Mouse (Mus musculus) heart, embryonic 12.5 days (tissue): ENCODE data around the gene Sympk. TPM values are rescaled to one million over a fixed set of nuclear protein-coding genes. Genes with fewer than 3 reads are reported as not detected.
A peak's percentile ranks its signal among the peaks of the same experiment; 100 is the strongest.

Experiments used
- ATAC-seq: fragments of 200-750 bp; cut with Nextera tagmentation; 2 replicates; pipeline ENCODE4 v1.8.0; 2017; ENCODE audit warnings: moderate TSS enrichment, moderate library complexity; ENCODE audit not compliant: insufficient number of reproducible peaks, low FRiP score
- H3K27ac ChIP-seq: fragments of 300-500 bp; sonication (generic); 2 replicates; pipeline ENCODE4 v1.5.1; 2016; ENCODE audit warnings: mild to moderate bottlenecking, moderate library complexity; ENCODE audit not compliant: poor library complexity, severe bottlenecking
- H3K27me3 ChIP-seq: fragments of 300-500 bp; sonication (generic); replicated peaks from 2 replicates; pipeline ENCODE4 v1.6.1; 2016; ENCODE audit warnings: mild to moderate bottlenecking, moderate library complexity
- H3K36me3 ChIP-seq: fragments of 300-500 bp; sonication (generic); 2 replicates; pipeline ENCODE4 v1.6.1; 2016; ENCODE audit warnings: mild to moderate bottlenecking, moderate library complexity
- H3K4me1 ChIP-seq: fragments of 300-500 bp; sonication (generic); replicated peaks from 2 replicates; pipeline ENCODE4 v1.6.1; 2016; ENCODE audit warnings: mild to moderate bottlenecking
- H3K4me2 ChIP-seq: fragments of 300-500 bp; sonication (generic); 2 replicates; pipeline ENCODE4 v1.6.1; 2016; ENCODE audit warnings: mild to moderate bottlenecking, moderate library complexity
- H3K4me3 ChIP-seq: fragments of 300-500 bp; sonication (generic); 2 replicates; pipeline ENCODE4 v1.5.1; 2016; ENCODE audit warnings: mild to moderate bottlenecking
- H3K9ac ChIP-seq: fragments of 300-500 bp; sonication (generic); 2 replicates; pipeline ENCODE4 v1.6.1; 2016; ENCODE audit warnings: mild to moderate bottlenecking, moderate library complexity
- H3K9me3 ChIP-seq: fragments of 300-500 bp; sonication (generic); replicated peaks from 2 replicates; pipeline ENCODE4 v1.6.1; 2016; ENCODE audit warnings: mild to moderate bottlenecking, moderate library complexity
- WGBS: fragments of 180-500 bp; shearing (Covaris S2); methylation state at CpG from one replicate; pipeline ENCODE4 v1.1.7; 2016; 5-methylcytosine and 5-hydroxymethylcytosine counted together
- polyA plus RNA-seq: library from polyadenylated mRNA; unstranded; fragments of >200 nt; fragmentation: Nextera tagmentation; extraction: Ambion mirVana; gene quantifications from 2 replicates; pipeline ENCODE4 v1.2.1, GENCODE M21; 2016

Sympk gene
- polyA plus RNA-seq, 1 experiment from 2014 or later: 33.2 TPM

- Histone ChIP-seq H3K4me2 (no peak overlapping the region), H3K9me3 (no peaks in the 10 kb centered on the region), H3K9ac (no peak overlapping the region), H3K36me3 (peaks cover 20% of the 10 kb centered on the region), H3K4me1 (peaks cover 41% of the 10 kb centered on the region), H3K4me3 (no peak overlapping the region), H3K27me3 (no peaks in the 10 kb centered on the region), H3K27ac (no peak overlapping the region)
- no peak for ATAC-seq
- 73% methylated on average over 13 of the region's 13 CpGs for WGBS
Observed at GRCm38 (mm10) chr7:19007026-19007977, 16.9 kb upstream of the Sympk start.

GRCm38 (mm10) chr7:19010581-19010980 lies 13.6 kb upstream of the Sympk start:
- Histone ChIP-seq H3K9ac (no peak overlapping the region), H3K27ac (no peak overlapping the region), H3K4me3 (no peak overlapping the region), H3K27me3 (no peaks in the 10 kb centered on the region), H3K4me1 (peaks cover 34% of the 10 kb centered on the region), H3K36me3 (peaks cover 15% of the 10 kb centered on the region), H3K9me3 (no peaks in the 10 kb centered on the region), H3K4me2 (no peak overlapping the region)
- no peak for ATAC-seq
- 77% methylated on average over 7 of the region's 7 CpGs for WGBS

GRCm38 (mm10) chr7:19012025-19012621 lies 12.1 kb upstream of the Sympk start:
- Histone ChIP-seq H3K4me2 (peak overlapping the region; percentile 73), H3K9me3 (no peaks in the 10 kb centered on the region), H3K36me3 (peaks cover 3% of the 10 kb centered on the region), H3K4me1 (peaks cover 20% of the 10 kb centered on the region), H3K27me3 (no peaks in the 10 kb centered on the region), H3K27ac (peak overlapping the region; percentile 18), H3K9ac (peak overlapping the region; percentile 82), H3K4me3 (peak overlapping the region; percentile 47)
- ATAC-seq: peak; percentile 59; the same call in 1 of the 2 replicates
- WGBS: 1% methylated on average over 27 of the region's 31 CpGs

GRCm38 (mm10) chr7:19012882-19013281 lies 11.3 kb upstream of the Sympk start:
- H3K4me1 ChIP-seq: peaks cover 18% of the 10 kb centered on the region
- 37% methylated on average over 2 of the region's 2 CpGs for WGBS
- H3K36me3 ChIP-seq: no peaks in the 10 kb centered on the region
- peak overlapping the region; percentile 73 for H3K4me2 ChIP-seq
- peak overlapping the region; percentile 47; the same call in 1 of the 2 replicates for H3K4me3 ChIP-seq
- H3K9ac ChIP-seq: no peak overlapping the region; the same call in 1 of the 2 replicates
- no peaks in the 10 kb centered on the region for H3K9me3 ChIP-seq
- H3K27me3 ChIP-seq: no peaks in the 10 kb centered on the region
- ATAC-seq: no peak
- H3K27ac ChIP-seq: no peak overlapping the region

- no peaks in the 10 kb centered on the region for H3K27me3 ChIP-seq
- no peaks in the 10 kb centered on the region for H3K36me3 ChIP-seq
- H3K27ac ChIP-seq: no peak overlapping the region
- no peak for ATAC-seq
- no peak overlapping the region for H3K4me2 ChIP-seq
- H3K4me3 ChIP-seq: no peak overlapping the region
- H3K4me1 ChIP-seq: peaks cover 18% of the 10 kb centered on the region
- H3K9ac ChIP-seq: no peak overlapping the region
- 52% methylated on average over 15 of the region's 15 CpGs for WGBS
- H3K9me3 ChIP-seq: no peaks in the 10 kb centered on the region
Observed at GRCm38 (mm10) chr7:19014452-19014851, 9.7 kb upstream of the Sympk start.

- H3K4me1 ChIP-seq: peaks cover 18% of the 10 kb centered on the region
- no peak overlapping the region for H3K4me3 ChIP-seq
- no peak overlapping the region for H3K4me2 ChIP-seq
- H3K36me3 ChIP-seq: no peaks in the 10 kb centered on the region
- no peaks in the 10 kb centered on the region for H3K9me3 ChIP-seq
- no peak overlapping the region for H3K27ac ChIP-seq
- ATAC-seq: no peak
- peaks cover 12% of the 10 kb centered on the region for H3K27me3 ChIP-seq
- 82% methylated on average over 4 of the region's 4 CpGs for WGBS
- no peak overlapping the region for H3K9ac ChIP-seq
Observed at GRCm38 (mm10) chr7:19016042-19016441, 8.1 kb upstream of the Sympk start.

GRCm38 (mm10) chr7:19017909-19018308 lies 6.3 kb upstream of the Sympk start:
- peaks cover 30% of the 10 kb centered on the region for H3K27me3 ChIP-seq
- H3K4me2 ChIP-seq: no peak overlapping the region
- H3K4me3 ChIP-seq: no peak overlapping the region
- H3K9me3 ChIP-seq: no peaks in the 10 kb centered on the region
- WGBS: 87% methylated on average over 7 of the region's 7 CpGs
- no peak overlapping the region for H3K9ac ChIP-seq
- no peak for ATAC-seq
- H3K27ac ChIP-seq: no peak overlapping the region
- H3K36me3 ChIP-seq: no peaks in the 10 kb centered on the region
- H3K4me1 ChIP-seq: peaks cover 6% of the 10 kb centered on the region

- no peak for ATAC-seq
- H3K4me3 ChIP-seq: no peak overlapping the region
- no peaks in the 10 kb centered on the region for H3K36me3 ChIP-seq
- H3K9me3 ChIP-seq: no peaks in the 10 kb centered on the region
- H3K4me1 ChIP-seq: peaks cover 15% of the 10 kb centered on the region
- no peak overlapping the region for H3K27ac ChIP-seq
- peaks cover 39% of the 10 kb centered on the region for H3K27me3 ChIP-seq
- no peak overlapping the region for H3K9ac ChIP-seq
- no peak overlapping the region for H3K4me2 ChIP-seq
- WGBS: 7% methylated on average over 8 of the region's 8 CpGs
Observed at GRCm38 (mm10) chr7:19021048-19021447, 3.1 kb upstream of the Sympk start.

GRCm38 (mm10) chr7:19022189-19022958 lies 1.8 kb upstream of the Sympk start:
- Histone ChIP-seq H3K4me3 (no peak overlapping the region), H3K9ac (no peak overlapping the region), H3K4me2 (no peak overlapping the region), H3K4me1 (peaks cover 19% of the 10 kb centered on the region), H3K27me3 (peaks cover 39% of the 10 kb centered on the region), H3K9me3 (no peaks in the 10 kb centered on the region), H3K27ac (no peak overlapping the region), H3K36me3 (no peaks in the 10 kb centered on the region)
- WGBS: 49% methylated on average over 18 of the region's 18 CpGs
- no peak for ATAC-seq

- H3K36me3 ChIP-seq: no peaks in the 10 kb centered on the region
- H3K4me3 ChIP-seq: peak within 1 kb of the TSS; percentile 90
- ATAC-seq: peak; percentile 33
- peak within 1 kb of the TSS; percentile 90 for H3K4me2 ChIP-seq
- no peaks in the 10 kb centered on the region for H3K9me3 ChIP-seq
- H3K4me1 ChIP-seq: peaks cover 22% of the 10 kb centered on the region
- peaks cover 39% of the 10 kb centered on the region for H3K27me3 ChIP-seq
- peak within 1 kb of the TSS; percentile 92 for H3K9ac ChIP-seq
- peak within 1 kb of the TSS; percentile 55 for H3K27ac ChIP-seq
- WGBS: 2% methylated on average over 30 of the region's 30 CpGs
Observed at GRCm38 (mm10) chr7:19023357-19023814, 791 bp upstream of the Sympk start, which contains the start of gene Foxa3. Gene Foxa3 (minus strand): TSS chr7:19023538.
